Mouse (Mus musculus) splenic B cell, adult 2 months (primary cell): ENCODE results near the gene Gm27021.

ENCODE experiments used
- DNase-seq: peaks from one replicate; pipeline ENCODE4 v3.0.0-alpha.2; 2011; ENCODE audit warnings: low read depth, low spot score
- H3K27me3 ChIP-seq: 2 replicates; pipeline ENCODE4 v1.6.1; 2012; ENCODE audit warnings: mild to moderate bottlenecking, low read length, moderate library complexity, mixed read lengths; ENCODE audit not compliant: control insufficient read depth, poor library complexity, insufficient read depth, severe bottlenecking
- H3K36me3 ChIP-seq: 2 replicates; pipeline ENCODE4 v1.6.1; 2012; ENCODE audit warnings: mild to moderate bottlenecking, low read length, moderate library complexity, mixed read lengths; ENCODE audit not compliant: control insufficient read depth, poor library complexity, insufficient read depth, severe bottlenecking

The Gm27021 gene

DNA sequence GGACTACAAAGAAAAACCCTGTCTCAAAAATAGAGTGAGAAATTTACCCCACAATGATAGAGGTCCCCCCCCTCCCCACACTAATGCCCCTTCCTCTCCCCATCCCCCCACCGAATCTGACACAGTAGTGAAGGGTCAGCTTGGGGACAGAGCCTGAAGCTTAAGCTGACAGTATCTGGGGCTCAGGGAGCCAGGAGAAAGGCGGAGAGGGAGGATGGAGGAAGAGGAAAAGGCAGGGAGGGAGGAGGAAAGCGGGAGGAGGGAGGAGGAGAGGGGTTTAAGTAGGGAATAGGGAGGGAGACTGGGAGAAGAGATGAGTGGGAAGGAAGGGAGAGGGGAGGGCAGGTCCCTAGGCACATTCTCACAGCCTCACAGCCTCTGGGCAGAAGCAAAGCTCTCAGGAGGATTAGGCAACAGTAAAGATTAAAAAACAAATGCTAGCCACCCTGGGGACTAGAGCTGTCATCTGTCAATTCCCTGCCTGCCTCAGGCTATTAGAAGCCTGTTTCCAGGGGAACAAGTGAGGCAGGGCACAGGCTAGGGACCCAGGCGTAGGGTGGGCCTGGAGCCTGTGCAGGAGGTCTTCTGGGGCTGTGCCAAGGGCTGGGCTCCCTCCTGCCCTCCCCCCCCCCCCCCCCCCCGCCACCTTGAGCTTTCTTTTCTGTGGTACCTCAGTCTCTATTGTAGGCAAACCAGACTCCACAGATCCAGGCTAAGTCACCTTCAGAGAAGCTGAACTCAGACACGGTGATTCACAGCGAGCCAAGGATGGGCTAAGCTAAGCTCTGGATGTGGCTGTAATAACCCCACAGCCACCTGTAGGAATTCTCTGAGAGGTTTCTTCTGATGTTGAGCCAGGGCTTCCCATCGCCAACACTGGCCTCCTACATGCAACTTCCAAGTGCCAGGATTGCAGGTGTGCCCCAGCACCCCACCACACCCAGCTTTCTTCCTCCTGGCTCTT is 50.9 kb downstream of the Gm27021 start:
- Histone ChIP-seq H3K36me3 (no peaks in the 10 kb centered on the region), H3K27me3 (peaks cover 1% of the 10 kb centered on the region; the same call in 1 of the 2 replicates)
- no peak for DNase-seq

- H3K36me3 ChIP-seq = no peaks in the 10 kb centered on the region
- DNase-seq = no peak
- H3K27me3 ChIP-seq = peaks cover 1% of the 10 kb centered on the region; the same call in 1 of the 2 replicates
Measured at GRCm38 (mm10) chr8:120614491-120614890, 53.4 kb downstream of the Gm27021 start.

- H3K36me3 ChIP-seq = no peaks in the 10 kb centered on the region
- DNase-seq = no peak
- peaks cover 1% of the 10 kb centered on the region; the same call in 1 of the 2 replicates for H3K27me3 ChIP-seq
Measured at GRCm38 (mm10) chr8:120610824-120611223, 57.1 kb downstream of the Gm27021 start.

DNA sequence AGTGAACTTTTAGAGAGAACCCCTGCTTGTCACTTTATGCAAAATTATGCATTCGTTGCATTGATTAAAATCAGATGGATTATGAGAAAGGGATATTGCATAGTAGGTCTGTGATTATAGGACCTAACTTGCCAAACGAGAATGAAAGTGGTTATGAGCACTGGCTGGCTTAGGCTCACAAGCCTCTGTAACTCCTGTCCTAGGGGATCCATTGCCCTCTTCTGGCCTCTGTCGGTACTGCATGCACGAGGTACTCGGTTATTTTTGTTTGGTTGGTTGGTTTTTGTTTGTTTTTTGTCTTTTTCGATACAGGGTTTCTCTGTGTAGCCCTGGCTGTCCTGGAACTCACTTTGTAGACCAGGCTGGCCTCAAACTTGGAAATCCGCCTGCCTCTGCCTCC is 60.0 kb downstream of the Gm27021 start:
- Histone ChIP-seq H3K36me3 (no peaks in the 10 kb centered on the region), H3K27me3 (no peaks in the 10 kb centered on the region)
- peak; percentile 84 for DNase-seq

- DNase-seq = no peak
- no peaks in the 10 kb centered on the region for H3K27me3 ChIP-seq
- H3K36me3 ChIP-seq = no peaks in the 10 kb centered on the region
Measured at GRCm38 (mm10) chr8:120607460-120607859, 60.4 kb downstream of the Gm27021 start.

GRCm38 (mm10) chr8:120602672-120603071 is 65.2 kb downstream of the Gm27021 start:
- no peaks in the 10 kb centered on the region for H3K36me3 ChIP-seq
- no peak for DNase-seq

DNA sequence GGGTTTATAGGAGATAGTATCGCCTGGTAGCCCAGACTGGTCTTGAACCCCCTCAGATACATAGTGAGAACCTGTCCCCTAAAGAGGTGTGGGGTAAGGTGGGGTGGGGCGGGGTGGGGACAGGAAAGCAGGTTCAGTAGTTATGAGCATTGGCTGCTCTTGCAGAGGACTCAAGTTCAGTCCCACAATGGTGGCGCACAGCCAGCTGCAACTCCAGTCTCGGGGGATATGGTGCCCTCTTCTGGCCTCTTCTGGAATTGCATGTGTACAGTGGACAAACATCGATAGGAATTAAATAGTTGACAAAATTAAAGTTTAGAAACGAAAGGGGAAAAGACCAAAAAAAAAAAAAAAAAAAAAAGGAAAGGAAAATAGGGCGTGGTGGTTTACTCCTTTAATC is 68.4 kb downstream of the Gm27021 start:
- Histone ChIP-seq H3K27me3 (no peaks in the 10 kb centered on the region), H3K36me3 (no peaks in the 10 kb centered on the region)
- peak; percentile 84 for DNase-seq

More at GRCm38 (mm10) chr8:120602672-120603071, 65.2 kb downstream of the Gm27021 start:
- H3K27me3 ChIP-seq = no peaks in the 10 kb centered on the region

- DNase-seq = no peak
- H3K36me3 ChIP-seq = no peaks in the 10 kb centered on the region
- H3K27me3 ChIP-seq = no peaks in the 10 kb centered on the region
Measured at GRCm38 (mm10) chr8:120598579-120598978, 69.3 kb downstream of the Gm27021 start.

GRCm38 (mm10) chr8:120595963-120596362 is 71.9 kb downstream of the Gm27021 start:
- DNase-seq = peak; percentile 85

DNA sequence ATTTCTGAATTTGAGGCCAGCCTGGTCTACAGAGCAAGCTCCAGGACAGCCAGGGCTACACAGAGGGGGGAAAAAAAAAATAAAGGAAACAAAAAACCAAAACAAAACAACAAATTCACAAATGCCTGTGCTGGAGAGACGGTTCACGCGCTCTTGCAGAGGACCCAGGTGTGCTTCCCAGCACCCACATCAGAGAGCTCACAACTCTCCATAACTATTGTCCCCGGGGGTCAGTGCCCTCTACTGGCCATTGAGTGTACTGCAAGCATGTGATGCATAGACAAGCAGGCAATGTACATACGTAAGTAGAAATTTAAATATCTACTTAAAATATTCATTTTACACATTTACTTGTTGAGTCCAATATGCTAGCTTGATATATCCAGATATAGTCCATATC is 73.3 kb downstream of the Gm27021 start:
- peak; percentile 59 for DNase-seq
- no peaks in the 10 kb centered on the region for H3K27me3 ChIP-seq

More at GRCm38 (mm10) chr8:120595963-120596362, 71.9 kb downstream of the Gm27021 start:
- Histone ChIP-seq H3K27me3 (no peaks in the 10 kb centered on the region), H3K36me3 (no peaks in the 10 kb centered on the region)

GRCm38 (mm10) chr8:120591587-120592292 is 76.1 kb downstream of the Gm27021 start:
- no peaks in the 10 kb centered on the region for H3K36me3 ChIP-seq
- DNase-seq = no peak
- H3K27me3 ChIP-seq = no peaks in the 10 kb centered on the region

More for the DNA sequence above, 73.3 kb downstream of the Gm27021 start:
- no peaks in the 10 kb centered on the region for H3K36me3 ChIP-seq

DNA sequence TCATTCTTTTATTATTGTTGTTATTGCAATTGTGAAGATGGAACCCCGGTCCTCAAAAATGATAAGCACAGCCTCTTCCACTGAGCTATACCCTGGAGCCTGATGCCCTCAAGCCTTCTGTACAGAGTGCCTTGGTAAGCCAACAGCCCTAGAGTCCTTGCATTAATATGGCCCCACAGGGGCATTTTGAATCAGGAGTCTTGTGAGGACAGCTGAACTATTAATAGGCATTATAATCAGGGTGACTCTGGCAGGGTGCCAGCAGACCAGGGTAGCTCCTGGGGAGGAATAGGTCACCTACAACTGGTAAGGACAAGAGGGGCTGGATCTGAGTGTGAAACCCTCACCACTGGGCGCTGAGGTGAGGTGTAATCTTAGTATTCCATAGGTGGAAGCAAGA is 78.0 kb downstream of the Gm27021 start:
- Histone ChIP-seq H3K27me3 (no peaks in the 10 kb centered on the region), H3K36me3 (no peaks in the 10 kb centered on the region)
- peak; percentile 27 for DNase-seq

DNA sequence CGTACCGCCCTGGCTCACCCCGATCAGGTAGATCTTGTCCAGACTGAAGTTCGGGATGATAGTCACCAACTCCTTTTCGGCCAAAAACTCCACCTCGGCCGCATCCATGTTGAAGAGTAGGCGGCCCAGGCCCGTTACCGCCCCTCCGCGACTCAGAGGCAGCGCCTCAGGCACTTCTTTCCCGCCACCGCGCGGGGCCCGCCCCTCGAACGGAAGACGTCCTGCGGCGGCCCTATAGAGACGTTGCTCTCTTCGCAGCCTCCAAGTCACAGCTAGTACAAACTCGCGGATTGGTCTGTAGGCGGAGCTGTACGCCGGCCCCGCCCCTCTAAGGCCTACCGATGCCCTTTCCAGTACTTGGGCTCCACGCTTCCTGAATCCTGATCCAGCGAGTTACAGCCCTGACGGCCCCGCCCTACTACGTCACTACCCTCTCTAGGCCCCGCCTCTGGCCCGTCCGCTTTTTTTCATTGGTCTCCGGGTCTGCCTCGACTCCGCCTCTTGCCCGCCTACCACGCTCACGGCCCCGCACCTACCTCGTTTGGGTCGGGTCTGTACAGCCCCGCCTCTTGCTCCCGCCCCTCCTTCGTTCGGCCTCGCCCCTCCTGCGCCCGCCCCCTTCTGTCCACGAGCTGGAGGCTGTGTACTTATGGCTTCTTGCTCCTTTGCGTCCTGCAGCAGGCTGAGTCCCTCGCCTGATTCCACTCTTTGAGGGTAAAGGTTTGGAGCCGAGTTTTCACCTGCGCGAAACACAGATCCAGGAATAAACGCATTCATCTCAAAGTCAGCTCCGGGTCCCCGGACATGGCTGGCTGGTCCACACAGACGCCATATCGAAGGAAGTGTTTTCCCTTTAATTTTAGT is 78.7 kb downstream of the Gm27021 start, which contains the start of gene Gins2:
Gene Gins2, minus strand, starts transcription at position 397 of the 864 bp plus-strand sequence.
- Histone ChIP-seq H3K27me3 (no peaks in the 10 kb centered on the region), H3K36me3 (no peaks in the 10 kb centered on the region)
- DNase-seq = peak; percentile 98

DNA sequence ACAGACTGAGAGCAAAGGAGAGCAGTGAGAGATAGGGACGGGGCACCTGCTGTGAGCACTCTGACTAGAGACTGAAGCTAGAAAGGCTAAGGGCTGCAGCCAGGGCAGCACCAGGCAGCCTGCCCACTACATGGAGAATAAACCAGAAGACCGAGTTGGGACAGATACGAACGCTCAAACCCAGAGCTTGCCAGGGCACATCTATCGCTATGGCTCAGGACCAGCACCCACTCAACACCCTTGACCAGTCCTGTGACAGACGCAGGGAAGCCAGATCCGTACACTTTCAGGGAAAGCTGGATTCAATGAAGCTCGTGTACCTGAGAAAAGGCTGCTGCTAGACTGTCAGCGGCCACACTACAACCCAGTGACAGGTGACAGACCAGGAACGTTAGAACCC is 82.4 kb downstream of the Gm27021 start:
- no peaks in the 10 kb centered on the region for H3K27me3 ChIP-seq
- no peak for DNase-seq
- no peaks in the 10 kb centered on the region for H3K36me3 ChIP-seq
